Mouse (Mus musculus) heart, embryonic 15.5 days (tissue): ENCODE data around the gene Zbtb45. TPM values are rescaled to one million over a fixed set of nuclear protein-coding genes. Genes with fewer than 3 reads are reported as not detected.
A peak's percentile ranks its signal among the peaks of the same experiment; 100 is the strongest.

Experiments
- ATAC-seq: fragments of 200-750 bp; cut with Nextera tagmentation; replicated peaks from 2 replicates; pipeline ENCODE4 v1.8.0; 2017; ENCODE audit warnings: low read depth, moderate TSS enrichment; ENCODE audit not compliant: insufficient number of reproducible peaks, insufficient read depth, low FRiP score
- H3K27ac ChIP-seq: fragments of 300-500 bp; sonication (generic); 2 replicates; pipeline ENCODE4 v1.5.1; 2015; ENCODE audit warnings: mild to moderate bottlenecking, inconsistent platforms
- H3K27me3 ChIP-seq: fragments of 300-500 bp; sonication (generic); 2 replicates; pipeline ENCODE4 v1.6.1; 2015; ENCODE audit warnings: inconsistent platforms
- H3K36me3 ChIP-seq: fragments of 300-500 bp; sonication (generic); 2 replicates; pipeline ENCODE4 v1.6.1; 2015; ENCODE audit warnings: mild to moderate bottlenecking, inconsistent platforms
- H3K4me1 ChIP-seq: fragments of 300-500 bp; sonication (generic); replicated peaks from 2 replicates; pipeline ENCODE4 v1.6.1; 2015; ENCODE audit warnings: inconsistent platforms
- H3K4me2 ChIP-seq: fragments of 300-500 bp; sonication (generic); 2 replicates; pipeline ENCODE4 v1.6.1; 2015; ENCODE audit warnings: inconsistent platforms, mild to moderate bottlenecking, moderate library complexity
- H3K4me3 ChIP-seq: fragments of 300-500 bp; sonication (generic); 2 replicates; pipeline ENCODE4 v1.5.1; 2015; ENCODE audit warnings: mild to moderate bottlenecking, inconsistent platforms
- H3K9ac ChIP-seq: fragments of 300-500 bp; sonication (generic); 2 replicates; pipeline ENCODE4 v1.6.1; 2015; ENCODE audit warnings: mild to moderate bottlenecking, inconsistent platforms
- H3K9me3 ChIP-seq: fragments of 300-500 bp; sonication (generic); replicated peaks from 2 replicates; pipeline ENCODE4 v1.6.1; 2016; ENCODE audit warnings: inconsistent platforms
- WGBS: fragments of 180-500 bp; shearing (Covaris S2); methylation state at CpG from one replicate; pipeline ENCODE4 v1.1.7; 2015; ENCODE audit warnings: mixed read lengths; 5-methylcytosine and 5-hydroxymethylcytosine counted together
- polyA plus RNA-seq: library from polyadenylated mRNA; unstranded; fragments of >200 nt; fragmentation: Nextera tagmentation; extraction: Ambion mirVana; gene quantifications from 2 replicates; pipeline ENCODE4 v1.2.1, GENCODE M21; 2015

Zbtb45 gene
- polyA plus RNA-seq, 1 experiment from 2014 or later = 12.2 TPM

GRCm38 (mm10) chr7:13043120-13043444, 33.2 kb upstream of the Zbtb45 start:
- H3K9me3 ChIP-seq = no peaks in the 10 kb centered on the region
- H3K4me1 ChIP-seq = peaks cover 25% of the 10 kb centered on the region
- H3K27ac ChIP-seq = no peak overlapping the region
- H3K9ac ChIP-seq = no peak overlapping the region
- H3K36me3 ChIP-seq = no peaks in the 10 kb centered on the region
- ATAC-seq = no peak
- H3K4me3 ChIP-seq = peak overlapping the region; percentile 55
- H3K4me2 ChIP-seq = peak overlapping the region; percentile 95
- 42% methylated on average over 16 of the region's 16 CpGs for WGBS
- H3K27me3 ChIP-seq = peaks cover 44% of the 10 kb centered on the region

- H3K4me1 ChIP-seq = peaks cover 25% of the 10 kb centered on the region
- H3K27me3 ChIP-seq = peaks cover 44% of the 10 kb centered on the region
- no peak overlapping the region for H3K9ac ChIP-seq
- no peak for ATAC-seq
- no peak overlapping the region for H3K4me2 ChIP-seq
- no peaks in the 10 kb centered on the region for H3K9me3 ChIP-seq
- no peaks in the 10 kb centered on the region for H3K36me3 ChIP-seq
- no peak overlapping the region for H3K27ac ChIP-seq
- 66% methylated on average over 6 of the region's 6 CpGs for WGBS
- H3K4me3 ChIP-seq = no peak overlapping the region
These were observed 32.7 kb upstream of the Zbtb45 start for GRCm38 (mm10) chr7:13042511-13042910.

- Histone ChIP-seq H3K4me3 (no peak overlapping the region), H3K4me1 (peaks cover 33% of the 10 kb centered on the region), H3K9ac (no peak overlapping the region), H3K27me3 (peaks cover 44% of the 10 kb centered on the region), H3K27ac (no peak overlapping the region), H3K4me2 (no peak overlapping the region), H3K36me3 (peaks cover 2% of the 10 kb centered on the region; the same call in 1 of the 2 replicates), H3K9me3 (no peaks in the 10 kb centered on the region)
- ATAC-seq = no peak
- WGBS = 54% methylated on average over 1 of the region's 1 CpGs
These were observed 31.4 kb upstream of the Zbtb45 start for GRCm38 (mm10) chr7:13041256-13041655.

- Histone ChIP-seq H3K36me3 (peaks cover 16% of the 10 kb centered on the region), H3K9me3 (no peaks in the 10 kb centered on the region), H3K9ac (peak overlapping the region; percentile 99; the same call in 1 of the 2 replicates), H3K4me1 (peaks cover 38% of the 10 kb centered on the region), H3K4me2 (peak overlapping the region; percentile 76), H3K4me3 (peak overlapping the region; percentile 90), H3K27ac (peak overlapping the region; percentile 99), H3K27me3 (peaks cover 28% of the 10 kb centered on the region)
- 64% methylated on average over 1 of the region's 1 CpGs for WGBS
- ATAC-seq = no peak
These were observed 29.3 kb upstream of the Zbtb45 start for GRCm38 (mm10) chr7:13039181-13039580.

- ATAC-seq = no peak
- H3K9ac ChIP-seq = peak overlapping the region; percentile 99
- 11% methylated on average over 15 of the region's 15 CpGs for WGBS
- H3K27me3 ChIP-seq = peaks cover 24% of the 10 kb centered on the region
- peaks cover 37% of the 10 kb centered on the region for H3K4me1 ChIP-seq
- peak overlapping the region; percentile 90 for H3K4me3 ChIP-seq
- peak overlapping the region; percentile 99 for H3K27ac ChIP-seq
- no peaks in the 10 kb centered on the region for H3K9me3 ChIP-seq
- H3K4me2 ChIP-seq = peak overlapping the region; percentile 76
- H3K36me3 ChIP-seq = peaks cover 16% of the 10 kb centered on the region
These were observed 28.9 kb upstream of the Zbtb45 start for GRCm38 (mm10) chr7:13038621-13039169.

DNA sequence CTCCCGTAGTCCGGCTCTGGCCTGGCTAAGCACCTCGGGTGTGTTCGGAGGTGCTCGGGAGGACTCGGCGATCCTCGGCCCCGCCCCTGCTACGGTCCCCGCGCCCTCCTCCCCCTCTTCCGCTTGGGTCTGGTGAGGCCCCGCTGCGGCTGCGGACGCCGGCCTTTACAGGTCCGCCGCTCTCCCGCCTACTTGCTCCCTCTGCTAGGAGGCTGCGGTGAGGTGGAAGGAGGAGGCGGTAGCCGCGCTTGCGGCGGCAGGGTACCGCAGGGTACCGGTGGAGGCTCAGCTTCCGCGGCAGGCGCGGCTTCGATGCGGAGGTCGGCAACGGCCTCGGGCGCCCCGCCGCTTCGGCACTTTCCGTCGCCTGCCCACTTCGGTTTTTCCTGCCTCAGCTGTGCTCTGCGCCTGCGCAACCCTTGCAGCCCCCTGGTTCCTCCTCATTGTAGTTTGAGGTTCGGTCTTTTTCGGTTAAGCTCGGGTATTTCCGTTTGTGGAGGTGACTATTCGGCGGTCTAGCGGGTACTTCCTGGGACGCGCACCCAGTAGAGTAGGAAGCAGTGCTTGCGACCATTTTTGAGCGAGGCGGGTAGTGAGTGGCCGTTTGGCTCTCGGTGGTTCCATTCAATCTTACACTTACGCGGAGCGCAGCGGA, 28.2 kb upstream of the Zbtb45 start, which contains the start of gene Ube2m:
Gene Ube2m, minus strand, starts transcription at position 375 of the 655 bp plus-strand sequence.
- Histone ChIP-seq H3K4me3 (peak within 1 kb of the TSS; percentile 90), H3K27me3 (peaks cover 17% of the 10 kb centered on the region), H3K9ac (peak within 1 kb of the TSS; percentile 99), H3K9me3 (no peaks in the 10 kb centered on the region), H3K4me2 (peak within 1 kb of the TSS; percentile 76), H3K27ac (peak within 1 kb of the TSS; percentile 99), H3K36me3 (peaks cover 19% of the 10 kb centered on the region), H3K4me1 (peaks cover 38% of the 10 kb centered on the region)
- ATAC-seq = peak; percentile 92
- under 1% methylated on average over 65 of the region's 65 CpGs for WGBS

DNA sequence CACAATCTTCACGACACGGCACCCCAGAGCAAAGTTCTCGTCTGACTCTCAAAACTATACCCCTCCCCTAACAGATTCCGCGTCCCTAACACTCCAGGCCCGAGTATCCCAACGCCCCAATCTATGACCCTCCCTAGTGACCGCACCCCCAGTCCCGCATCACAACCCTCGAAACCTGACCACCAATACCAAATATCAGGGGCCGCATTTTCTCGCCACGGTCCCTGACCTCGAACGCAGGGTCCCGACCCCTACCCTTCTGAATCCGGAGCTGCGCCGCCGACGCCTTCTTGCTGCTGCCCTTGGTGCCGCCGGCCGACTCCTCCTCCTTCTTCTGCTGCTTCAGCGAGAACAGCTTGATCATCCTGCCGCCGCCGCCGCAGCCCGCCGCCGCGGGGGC, 27.5 kb upstream of the Zbtb45 start:
- Histone ChIP-seq H3K36me3 (peaks cover 24% of the 10 kb centered on the region), H3K4me3 (peak overlapping the region; percentile 90), H3K4me1 (peaks cover 42% of the 10 kb centered on the region), H3K4me2 (peak overlapping the region; percentile 76), H3K27ac (peak overlapping the region; percentile 99), H3K27me3 (peaks cover 10% of the 10 kb centered on the region; the same call in 1 of the 2 replicates), H3K9me3 (no peaks in the 10 kb centered on the region), H3K9ac (peak overlapping the region; percentile 99)
- no peak for ATAC-seq
- WGBS = under 1% methylated on average over 31 of the region's 33 CpGs

DNA sequence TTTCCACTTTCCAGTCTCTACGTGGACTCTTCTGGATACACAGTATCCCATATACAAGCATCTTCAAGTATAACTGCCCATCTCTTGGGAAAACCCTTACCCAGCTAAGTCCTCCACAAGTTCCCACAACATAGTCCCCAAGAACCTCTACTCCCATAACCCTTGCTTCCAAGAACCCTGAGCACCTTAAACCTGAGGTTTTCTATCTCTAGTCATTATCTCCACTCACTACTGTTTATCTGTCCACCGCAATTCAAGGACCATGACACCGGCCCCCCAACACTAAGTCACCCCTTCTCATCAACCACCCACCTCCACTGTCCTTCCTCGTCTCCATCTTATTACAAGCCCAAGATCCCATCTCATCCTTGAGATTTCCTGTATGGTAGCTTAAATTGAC, 27.0 kb upstream of the Zbtb45 start:
- Histone ChIP-seq H3K4me1 (peaks cover 42% of the 10 kb centered on the region), H3K9me3 (no peaks in the 10 kb centered on the region), H3K9ac (peak overlapping the region; percentile 99), H3K27ac (peak overlapping the region; percentile 99), H3K36me3 (peaks cover 30% of the 10 kb centered on the region), H3K27me3 (peaks cover 5% of the 10 kb centered on the region; the same call in 1 of the 2 replicates), H3K4me2 (peak overlapping the region; percentile 76), H3K4me3 (peak overlapping the region; percentile 90)
- ATAC-seq = no peak
- WGBS = 24% methylated on average over 4 of the region's 4 CpGs

DNA sequence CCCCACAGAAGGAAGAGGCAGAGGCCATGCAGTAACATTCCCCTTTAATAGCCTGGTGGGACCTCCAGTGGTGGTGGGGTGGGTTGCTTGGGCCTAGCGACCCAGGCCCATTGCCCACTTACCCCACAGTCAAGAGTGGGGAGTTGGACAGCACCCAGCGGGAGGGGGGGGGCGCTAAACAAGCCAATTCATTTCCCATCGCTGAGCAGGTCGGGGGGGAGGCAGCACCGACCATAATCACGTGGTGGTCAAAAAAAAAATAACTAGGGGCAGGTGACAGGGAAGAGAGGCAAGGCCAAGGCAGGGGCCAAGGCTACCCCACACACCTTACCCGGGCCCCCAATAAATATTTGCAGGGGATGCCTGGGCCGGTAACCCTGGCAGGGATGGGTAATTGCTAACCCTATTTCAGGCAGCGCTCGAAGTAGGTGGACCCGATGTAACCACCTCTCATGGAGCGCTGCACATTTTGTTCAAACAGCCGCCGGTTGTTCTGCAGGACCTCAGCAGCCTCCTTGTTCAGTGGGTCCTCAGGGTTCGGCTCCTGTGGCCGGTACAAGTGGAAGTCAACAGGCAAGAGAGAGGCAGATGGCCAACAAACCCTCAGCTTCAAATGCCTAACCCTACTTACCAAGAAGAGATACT, 25.5 kb upstream of the Zbtb45 start:
- 85% methylated on average over 17 of the region's 17 CpGs for WGBS

DNA sequence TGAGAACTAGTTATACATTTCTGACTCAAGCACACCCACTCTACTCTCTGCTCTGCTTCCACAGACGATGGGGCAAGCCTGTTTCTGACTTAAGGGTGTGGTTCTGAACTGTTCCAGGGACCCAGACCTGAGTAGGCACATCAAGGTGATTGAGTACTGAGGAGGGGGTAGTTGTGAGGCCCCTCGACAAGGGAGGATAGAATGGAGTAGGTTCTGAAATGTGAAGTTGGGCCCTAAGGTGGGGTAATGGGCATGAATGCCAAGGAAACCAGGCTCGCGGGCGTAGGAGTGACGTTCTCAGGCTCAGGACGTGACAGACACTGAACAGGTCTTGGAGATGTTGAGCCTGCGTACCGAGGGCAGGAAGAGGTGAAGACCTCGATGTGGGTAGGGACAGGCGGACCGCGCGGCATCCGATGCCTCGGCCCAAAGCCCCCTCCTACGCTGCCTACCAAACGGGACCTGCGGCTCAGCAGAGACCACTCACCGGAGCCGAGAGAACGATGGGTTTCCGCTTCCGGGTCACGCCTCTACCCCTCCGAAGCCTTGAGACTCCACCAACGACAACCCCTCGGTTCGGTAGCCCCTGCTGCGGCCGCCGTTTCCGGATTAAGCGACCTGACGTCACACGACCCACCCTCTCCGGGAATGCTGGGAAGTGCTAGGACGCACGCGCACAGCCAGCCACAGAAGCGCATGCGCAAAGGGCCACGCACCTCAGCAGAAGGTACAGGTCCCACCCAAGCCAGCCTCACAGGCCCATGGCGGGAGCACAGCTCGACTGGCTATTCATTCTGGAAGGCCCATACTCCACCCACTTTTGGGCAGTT, 24.5 kb upstream of the Zbtb45 start, which contains the start of gene Chmp2a:
Gene Chmp2a, minus strand, starts transcription at position 660 of the 830 bp plus-strand sequence.
- Histone ChIP-seq H3K27ac (peak within 1 kb of the TSS; percentile 89), H3K4me2 (peak within 1 kb of the TSS; percentile 87), H3K9me3 (no peaks in the 10 kb centered on the region), H3K4me1 (peaks cover 41% of the 10 kb centered on the region), H3K27me3 (no peaks in the 10 kb centered on the region), H3K4me3 (peak within 1 kb of the TSS; percentile 72), H3K36me3 (peaks cover 54% of the 10 kb centered on the region), H3K9ac (peak within 1 kb of the TSS; percentile 83)
- WGBS = under 1% methylated on average over 45 of the region's 45 CpGs
- ATAC-seq = peak; percentile 74

More for the DNA sequence above, 25.5 kb upstream of the Zbtb45 start:
- Histone ChIP-seq H3K27me3 (no peaks in the 10 kb centered on the region), H3K27ac (peak overlapping the region; percentile 89), H3K9ac (no peak overlapping the region), H3K4me2 (peak overlapping the region; percentile 87), H3K4me1 (peaks cover 42% of the 10 kb centered on the region), H3K4me3 (peak overlapping the region; percentile 72), H3K36me3 (peaks cover 44% of the 10 kb centered on the region), H3K9me3 (no peaks in the 10 kb centered on the region)
- ATAC-seq = no peak
